Mouse (Mus musculus): Measurements from ENCODE around the gene Smco4.
"Not testable (repeated sequence)": the region's sequence is repeated elsewhere in the genome, so short reads cannot be mapped to it uniquely, and the experiment has no call there.

The Smco4 gene

DNA sequence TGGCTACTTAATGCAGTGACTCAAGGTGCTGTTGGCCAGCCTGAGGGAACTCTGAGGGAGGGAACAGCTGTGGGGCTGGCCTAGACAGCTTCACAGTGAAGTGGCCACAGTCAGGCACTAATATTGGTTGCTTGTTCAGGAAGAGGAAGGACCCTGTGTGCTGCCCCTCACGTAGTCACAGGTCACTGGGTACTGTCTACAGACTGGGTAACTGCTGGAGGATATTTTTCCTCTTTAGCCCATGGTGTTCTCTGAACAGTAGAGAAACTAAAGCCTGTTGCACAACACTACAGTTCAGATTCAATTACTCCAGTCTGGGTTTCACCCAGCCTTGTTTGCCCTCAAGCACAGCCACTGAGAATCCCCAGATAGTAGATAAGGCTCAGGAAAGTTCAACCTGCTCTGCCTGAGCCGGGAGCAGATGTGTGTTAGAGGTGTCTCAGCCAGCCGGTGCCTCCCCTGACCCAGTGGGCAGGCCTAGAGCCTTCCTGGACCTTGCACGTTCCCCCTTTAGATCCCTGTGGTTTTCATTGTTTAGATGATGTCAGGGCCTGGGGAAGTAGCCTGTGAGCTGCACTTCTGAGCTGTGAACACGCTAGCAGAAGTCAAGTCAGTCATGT, 48.6 kb downstream of the Smco4 start:
- DNase-seq (ENCODE audit: low spot score): no peak

DNA sequence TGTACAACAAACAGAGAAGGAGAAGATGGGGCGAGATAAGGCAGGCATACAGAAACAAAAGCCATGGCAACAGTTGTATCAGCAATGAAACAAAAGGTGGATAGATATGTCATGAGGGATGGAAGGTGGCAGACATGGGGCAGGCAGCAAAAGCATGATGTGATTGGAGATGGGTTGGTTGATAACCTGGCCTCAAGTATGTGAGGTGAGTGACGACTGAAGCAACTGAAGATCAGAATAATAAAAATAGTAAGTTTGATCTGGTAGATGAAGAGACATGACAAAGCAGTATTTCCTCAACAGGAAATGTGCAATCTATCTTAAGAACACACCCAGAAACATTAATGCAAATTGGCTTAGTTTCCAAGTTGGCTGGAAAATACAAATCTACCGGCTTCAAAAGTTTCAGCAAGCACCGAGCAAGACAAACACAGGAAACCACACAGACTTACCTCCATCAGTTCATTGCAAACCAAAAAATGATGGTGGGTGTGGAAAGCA, 57.3 kb downstream of the Smco4 start:
- DNase-seq (ENCODE audit: low spot score): no peak

DNA sequence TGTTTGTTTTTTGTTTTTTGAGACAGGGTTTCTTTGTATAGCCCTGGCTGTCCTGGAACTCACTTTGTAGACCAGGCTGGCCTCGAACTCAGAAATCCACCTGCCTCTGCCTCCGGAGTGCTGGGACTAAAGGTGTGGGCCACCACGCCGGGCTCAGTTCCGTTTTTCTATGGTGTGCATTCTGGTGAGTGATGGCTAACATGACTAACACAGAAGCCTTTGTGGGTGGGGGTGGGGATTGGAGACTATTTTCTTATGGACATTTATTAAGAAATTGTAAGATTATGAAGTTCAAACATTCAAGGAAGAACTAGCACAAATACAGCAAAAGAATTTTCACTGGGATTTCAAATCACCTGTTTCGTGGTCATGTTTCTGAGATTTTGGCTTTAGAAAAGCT, 57.8 kb downstream of the Smco4 start:
- DNase-seq (ENCODE audit: low spot score): not testable (repeated sequence)

- peak; percentile 42 for DNase-seq (ENCODE audit: low spot score)
These were observed 59.0 kb downstream of the Smco4 start for GRCm38 (mm10) chr9:15551933-15552851.

GRCm38 (mm10) chr9:15553322-15553721, 60.1 kb downstream of the Smco4 start:
- DNase-seq (ENCODE audit: low spot score): no peak

DNA sequence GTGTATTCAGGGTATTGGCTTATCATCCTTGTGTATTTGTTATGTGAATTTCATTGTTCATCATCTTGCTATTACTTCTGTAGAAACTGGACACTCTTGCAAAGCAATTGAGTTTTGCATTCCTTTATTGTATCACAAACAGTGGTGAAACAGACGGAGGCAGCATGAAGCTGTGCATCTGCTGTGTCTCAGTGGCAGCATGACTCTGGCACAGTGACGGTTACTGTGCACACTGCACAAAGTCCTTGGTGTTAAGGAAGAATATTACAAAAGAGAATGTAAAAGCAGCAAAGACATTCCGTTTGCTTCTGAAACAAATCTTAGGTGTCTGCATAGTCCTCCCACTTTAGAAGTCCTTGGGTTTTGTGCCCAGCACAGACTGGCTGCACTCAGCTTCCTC, 67.2 kb downstream of the Smco4 start:
- DNase-seq (ENCODE audit: low spot score): peak; percentile 37

- DNase-seq (ENCODE audit: low spot score): no peak
These were observed 69.1 kb downstream of the Smco4 start for GRCm38 (mm10) chr9:15562353-15562752.

- no peak for DNase-seq (ENCODE audit: low spot score)
These were observed 81.7 kb downstream of the Smco4 start for GRCm38 (mm10) chr9:15574750-15575454.

DNA sequence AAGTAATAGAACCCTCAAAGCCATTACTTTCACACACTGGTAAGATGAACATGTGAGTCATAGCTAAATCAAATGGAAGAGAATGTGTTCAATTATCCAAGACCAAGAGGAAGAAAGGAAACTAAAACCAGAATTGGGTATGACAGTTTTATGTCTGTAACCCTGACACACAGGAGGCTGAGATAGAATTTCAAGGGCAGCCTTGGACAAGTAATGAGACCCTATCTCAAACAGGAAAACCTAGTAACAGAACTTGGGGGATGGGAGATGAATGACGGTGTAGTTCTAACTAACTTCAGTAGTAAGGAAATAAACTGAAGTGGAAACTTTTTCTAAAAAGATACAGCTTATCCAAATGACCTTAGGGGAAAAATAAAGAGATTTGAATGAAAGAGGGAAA, 85.2 kb downstream of the Smco4 start:
- no peak for DNase-seq (ENCODE audit: low spot score)

DNA sequence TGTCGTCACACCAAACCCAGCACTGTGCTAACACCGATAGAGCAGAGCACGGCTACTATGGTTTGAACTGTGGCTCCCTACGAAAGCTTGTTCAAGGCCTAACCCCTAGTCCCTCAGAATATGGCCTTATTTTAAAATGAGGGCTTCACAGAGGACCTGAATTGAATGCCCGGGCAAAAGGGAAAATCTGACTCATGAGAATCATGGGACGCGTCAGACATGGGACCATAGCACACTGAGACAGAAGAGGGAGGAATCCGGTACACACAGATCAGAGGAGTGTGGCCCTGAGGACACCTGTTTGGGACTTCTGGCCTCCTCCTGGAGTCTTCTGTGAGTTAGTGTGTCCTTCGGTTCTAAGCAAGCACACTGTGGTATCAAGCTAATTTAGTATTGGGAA, 85.7 kb downstream of the Smco4 start:
- no peak for DNase-seq (ENCODE audit: low spot score)

GRCm38 (mm10) chr9:15580176-15580575, 86.9 kb downstream of the Smco4 start:
- DNase-seq (ENCODE audit: low spot score): no peak

- peak; percentile 27 for DNase-seq (ENCODE audit: low spot score)
These were observed 88.8 kb downstream of the Smco4 start for GRCm38 (mm10) chr9:15582026-15582425.

GRCm38 (mm10) chr9:15584209-15584608, 91.0 kb downstream of the Smco4 start:
- DNase-seq (ENCODE audit: low spot score): no peak

GRCm38 (mm10) chr9:15585956-15586355, 92.7 kb downstream of the Smco4 start:
- no peak for DNase-seq (ENCODE audit: low spot score)

DNA sequence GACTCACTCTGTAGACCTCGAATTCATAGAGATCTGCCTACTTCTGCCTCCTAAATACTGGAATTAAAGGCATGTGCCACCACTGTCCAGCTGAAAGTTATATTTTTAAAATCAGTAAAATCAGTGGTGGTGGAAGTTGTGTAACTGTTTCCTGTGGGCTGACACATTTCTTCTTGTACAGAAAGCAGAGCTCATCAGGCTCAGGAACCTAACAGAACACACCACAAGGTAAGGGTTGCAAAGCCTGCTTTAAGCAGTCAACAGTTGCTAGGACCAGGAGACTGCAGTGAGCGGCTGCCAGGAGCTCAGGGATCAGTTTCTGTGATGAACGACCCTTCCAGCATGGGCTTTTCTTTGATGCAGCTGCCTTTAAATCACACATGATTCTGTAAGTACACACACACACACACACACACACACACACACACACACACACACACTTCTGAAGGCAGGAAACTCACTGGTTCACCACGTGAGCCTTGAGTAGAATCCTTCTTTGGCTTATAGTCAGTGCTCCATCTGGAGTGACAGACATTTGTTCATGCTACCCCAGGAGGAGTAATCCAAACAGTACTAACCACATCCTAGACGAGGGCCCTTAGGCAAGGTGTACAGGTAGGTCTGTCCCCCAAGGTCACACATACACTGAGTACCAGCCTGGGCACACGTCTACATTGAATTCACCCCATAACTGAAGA, 94.1 kb downstream of the Smco4 start:
- no peak for DNase-seq (ENCODE audit: low spot score)

GRCm38 (mm10) chr9:15594148-15594547, 100.9 kb downstream of the Smco4 start:
- DNase-seq (ENCODE audit: low spot score): no peak

Measured in layer of hippocampus, adult 11-12 months (tissue).